Mouse (Mus musculus) liver, embryonic 14.5 days (tissue): ENCODE data around the gene Topbp1.

ENCODE experiments used
- CTCF ChIP-seq: IDR thresholded peaks from 2 replicates; pipeline ENCODE4 v1.5.1; 2016; ENCODE audit warnings: antibody characterized with exemption, low read depth, control low read depth
- EP300 ChIP-seq: IDR thresholded peaks from 2 replicates; pipeline ENCODE4 v1.6.1; 2016; ENCODE audit warnings: antibody characterized with exemption, low read depth

- TF ChIP-seq CTCF (no peak), EP300 (no peak)
Observed at GRCm38 (mm10) chr9:103366356-103366755, 61.3 kb downstream of the Topbp1 start.
